Mouse (Mus musculus) intestine, embryonic 14.5 days (tissue): ENCODE results near the gene Prr3. TPM values are rescaled to one million over a fixed set of nuclear protein-coding genes. Genes with fewer than 3 reads are reported as not detected.
A peak's percentile ranks its signal among the peaks of the same experiment; 100 is the strongest.

ENCODE experiments used
- ATAC-seq: fragments of 200-750 bp; cut with Nextera tagmentation; replicated peaks from 2 replicates; pipeline ENCODE4 v1.8.0; 2017; ENCODE audit warnings: low read depth, moderate number of reproducible peaks, moderate TSS enrichment, moderate library complexity; ENCODE audit not compliant: low FRiP score, low TSS enrichment
- DNase-seq: peaks from one replicate; pipeline ENCODE4 v3.0.0-alpha.2; 2018; ENCODE audit warnings: low spot score
- H3K27ac ChIP-seq: fragments of 300-500 bp; sonication (generic); 2 replicates; pipeline ENCODE4 v1.5.1; 2014; ENCODE audit warnings: low read depth, mild to moderate bottlenecking, control low read depth
- H3K27me3 ChIP-seq: fragments of 300-500 bp; sonication (generic); replicated peaks from 2 replicates; pipeline ENCODE4 v1.6.1; 2014; ENCODE audit warnings: low read length, control low read depth; ENCODE audit not compliant: control insufficient read depth, insufficient read depth
- H3K36me3 ChIP-seq: fragments of 300-500 bp; sonication (generic); 2 replicates; pipeline ENCODE4 v1.6.1; 2014; ENCODE audit warnings: low read length, control low read depth; ENCODE audit not compliant: control insufficient read depth, insufficient read depth
- H3K4me1 ChIP-seq: fragments of 300-500 bp; sonication (generic); replicated peaks from 2 replicates; pipeline ENCODE4 v1.6.1; 2014; ENCODE audit warnings: low read length, control low read depth, mixed read lengths; ENCODE audit not compliant: control insufficient read depth, insufficient read depth
- H3K4me2 ChIP-seq: fragments of 300-500 bp; sonication (generic); 2 replicates; pipeline ENCODE4 v1.6.1; 2014; ENCODE audit warnings: low read length
- H3K4me3 ChIP-seq: fragments of 300-500 bp; sonication (generic); 2 replicates; pipeline ENCODE4 v1.5.1; 2014; ENCODE audit warnings: low read depth, low read length, control low read depth, mixed read lengths
- H3K9ac ChIP-seq: fragments of 300-500 bp; sonication (generic); 2 replicates; pipeline ENCODE4 v1.6.1; 2014; ENCODE audit warnings: mild to moderate bottlenecking, low read length
- H3K9me3 ChIP-seq: fragments of 300-500 bp; sonication (generic); 2 replicates; pipeline ENCODE4 v1.6.1; 2016; ENCODE audit warnings: low read length, control low read depth; ENCODE audit not compliant: control insufficient read depth
- WGBS: fragments of 180-500 bp; shearing (Covaris S2); extraction: QIAGEN DNeasy Blood & Tissue Kit; methylation state at CpG from one replicate; pipeline ENCODE4 v1.1.7; 2014; 5-methylcytosine and 5-hydroxymethylcytosine counted together
- polyA plus RNA-seq: library from polyadenylated mRNA; unstranded; fragments of >200 nt; fragmentation: Nextera tagmentation; extraction: Ambion mirVana; gene quantifications from 2 replicates; pipeline ENCODE4 v1.2.1, GENCODE M21; 2014

The Prr3 gene
- polyA plus RNA-seq: 25.3 and 26.1 TPM in 2 replicates

DNA sequence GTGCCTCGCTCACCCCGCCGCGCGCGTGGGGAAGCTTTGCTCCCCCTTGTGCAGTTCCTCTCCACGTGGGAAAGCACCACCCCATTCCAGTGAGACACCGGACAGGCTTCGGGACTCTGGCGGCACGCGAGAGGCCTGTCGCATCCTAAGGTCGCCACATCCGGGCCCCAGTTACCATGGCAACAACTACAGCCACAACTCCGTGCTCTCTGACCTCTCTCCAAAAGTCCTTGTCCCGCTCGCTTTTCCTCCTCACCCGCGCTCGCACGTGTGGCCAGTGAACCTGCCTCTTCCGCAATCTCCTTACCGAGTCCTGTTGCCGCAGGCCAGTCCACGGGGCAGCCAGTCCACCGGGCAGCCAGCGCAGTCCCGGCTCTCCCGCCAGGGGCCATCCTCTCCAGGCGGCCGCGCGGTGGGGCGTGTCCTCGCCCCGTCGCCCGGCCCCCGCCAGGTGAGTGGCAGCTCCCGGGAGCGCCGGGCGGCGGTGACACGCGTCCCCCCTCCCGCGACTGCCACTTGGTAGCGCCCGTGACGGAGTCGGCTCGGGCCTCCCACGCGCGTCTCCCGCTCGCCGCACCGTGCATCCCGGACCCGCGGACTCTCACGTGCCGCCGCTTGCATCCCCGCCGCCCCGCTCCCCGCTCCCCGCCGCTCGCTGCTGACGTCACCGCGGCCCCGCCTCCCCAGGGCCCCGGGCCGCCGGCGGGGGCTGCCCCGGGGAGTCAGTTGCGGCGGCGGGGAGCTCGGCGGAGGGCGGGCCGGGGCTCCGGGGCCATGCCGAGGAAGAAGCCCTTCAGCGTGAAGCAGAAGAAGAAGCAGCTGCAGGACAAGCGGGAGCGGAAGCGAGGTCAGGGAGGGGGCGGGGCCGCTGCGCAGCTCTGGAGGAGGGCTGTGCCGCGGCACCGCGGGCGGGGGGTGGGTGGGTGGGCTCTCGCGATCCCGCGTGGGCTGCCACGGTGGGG is at the start of gene Prr3, which contains the start of gene Gnl1:
Gene Prr3 (minus strand): TSS at position 836 of the 962 bp plus-strand sequence.
Gene Gnl1 (plus strand): TSS at position 451 of the 962 bp plus-strand sequence.
- H3K9ac ChIP-seq: peak within 1 kb of the TSS; percentile 74
- no peaks in the 10 kb centered on the region for H3K27me3 ChIP-seq
- ATAC-seq: peak; percentile 92
- peaks cover 15% of the 10 kb centered on the region for H3K4me1 ChIP-seq
- peak within 1 kb of the TSS; percentile 98 for H3K4me3 ChIP-seq
- WGBS: under 1% methylated on average over 100 of the region's 109 CpGs
- H3K27ac ChIP-seq: peak within 1 kb of the TSS; percentile 98
- no peaks in the 10 kb centered on the region for H3K9me3 ChIP-seq
- peak within 1 kb of the TSS; percentile 89 for H3K4me2 ChIP-seq
- H3K36me3 ChIP-seq: peaks cover 41% of the 10 kb centered on the region
- peak; percentile 99 for DNase-seq

DNA sequence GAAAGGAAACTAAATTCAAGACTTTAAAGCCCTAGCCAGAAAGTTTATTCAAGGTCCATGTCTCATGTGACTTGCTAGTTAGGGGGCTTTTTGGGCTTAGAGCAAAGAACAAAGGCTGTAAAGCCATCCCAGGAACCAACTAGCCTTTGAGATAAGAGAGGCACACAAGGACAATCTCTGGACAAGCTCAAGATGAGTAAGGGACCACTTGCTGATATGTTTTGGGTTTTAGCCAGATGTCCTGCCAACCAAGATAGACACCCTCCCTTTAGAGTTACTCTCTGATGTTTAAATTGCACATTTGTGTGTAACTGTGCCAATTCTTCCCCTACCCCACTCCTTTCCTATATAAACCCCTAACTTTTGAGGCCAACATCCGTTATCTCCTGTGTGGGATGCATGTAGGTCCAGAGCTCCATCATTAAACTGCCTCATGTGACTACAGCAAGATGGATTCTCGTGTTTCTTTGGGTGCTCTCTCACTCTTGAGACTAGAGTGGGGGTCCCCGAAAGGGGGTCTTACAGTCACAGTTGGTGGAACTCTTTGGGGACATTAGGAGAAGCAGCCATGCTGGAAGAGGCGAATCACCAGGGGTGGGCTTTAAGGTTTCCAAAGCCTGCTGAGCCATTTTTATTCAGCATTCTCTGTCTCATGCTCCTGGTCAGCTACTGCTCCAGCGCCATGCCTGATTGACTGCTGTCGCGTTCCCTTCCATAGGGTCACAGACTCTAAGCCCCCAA is 49.0 kb upstream of the Prr3 start:
- 86% methylated on average over 7 of the region's 7 CpGs for WGBS
- Histone ChIP-seq H3K27ac (no peak overlapping the region), H3K4me3 (no peak overlapping the region), H3K27me3 (no peaks in the 10 kb centered on the region), H3K36me3 (no peaks in the 10 kb centered on the region), H3K9me3 (no peaks in the 10 kb centered on the region), H3K9ac (no peak overlapping the region), H3K4me1 (peaks cover 2% of the 10 kb centered on the region; the same call in 1 of the 2 replicates), H3K4me2 (no peak overlapping the region)
- no peak for ATAC-seq
- no peak for DNase-seq

DNA sequence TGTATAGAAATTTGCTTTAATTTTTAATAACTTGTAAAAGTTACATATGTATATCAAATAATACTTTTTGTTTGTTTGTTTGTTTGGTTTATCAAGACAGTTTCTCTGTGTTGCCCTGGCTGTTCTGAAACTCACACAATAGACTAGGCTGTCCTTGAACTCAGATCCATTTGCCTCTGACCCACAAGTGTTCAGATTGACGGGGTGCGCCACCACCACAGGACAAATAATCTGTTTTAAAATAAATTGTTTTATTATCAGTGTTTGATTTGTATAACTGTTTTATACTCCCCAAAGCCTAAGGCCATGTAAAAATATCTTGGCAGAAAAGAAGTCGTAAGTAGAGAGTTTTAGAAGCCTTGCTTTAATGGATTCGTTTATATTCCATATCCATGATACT is 47.6 kb upstream of the Prr3 start:
- WGBS: 88% methylated on average over 4 of the region's 4 CpGs

DNA sequence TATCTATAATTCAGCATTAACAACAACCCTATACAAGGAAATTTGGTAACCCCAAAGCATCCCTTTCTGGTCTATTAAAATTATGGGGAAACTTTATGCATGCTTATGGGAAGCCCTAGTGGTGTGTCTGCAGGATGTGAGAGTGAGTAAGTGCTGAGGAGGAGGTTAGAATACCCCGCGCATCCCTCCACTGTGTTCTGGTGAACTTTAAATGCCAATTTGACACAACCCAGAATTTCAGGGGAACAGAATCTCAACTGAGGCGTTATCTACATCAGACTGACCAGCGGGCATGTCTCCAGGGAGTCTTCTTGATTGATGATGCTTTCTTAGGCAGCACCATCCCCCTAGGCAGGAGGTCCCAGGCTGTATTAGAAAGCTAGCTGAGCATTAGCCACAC is 45.9 kb upstream of the Prr3 start:
- Histone ChIP-seq H3K4me2 (no peak overlapping the region), H3K27ac (no peak overlapping the region), H3K9me3 (no peaks in the 10 kb centered on the region), H3K4me3 (no peak overlapping the region), H3K4me1 (peaks cover 9% of the 10 kb centered on the region; the same call in 1 of the 2 replicates), H3K36me3 (no peaks in the 10 kb centered on the region), H3K27me3 (no peaks in the 10 kb centered on the region), H3K9ac (no peak overlapping the region)
- DNase-seq (no peak), ATAC-seq (no peak)
- 40% methylated on average over 4 of the region's 4 CpGs for WGBS

More for the DNA sequence above, 47.6 kb upstream of the Prr3 start:
- DNase-seq (no peak), ATAC-seq (no peak)
- no peak overlapping the region for H3K9ac ChIP-seq
- H3K9me3 ChIP-seq: no peaks in the 10 kb centered on the region
- peaks cover 9% of the 10 kb centered on the region; the same call in 1 of the 2 replicates for H3K4me1 ChIP-seq
- no peaks in the 10 kb centered on the region for H3K36me3 ChIP-seq
- H3K27ac ChIP-seq: no peak overlapping the region
- H3K4me3 ChIP-seq: no peak overlapping the region
- no peaks in the 10 kb centered on the region for H3K27me3 ChIP-seq
- H3K4me2 ChIP-seq: no peak overlapping the region

DNA sequence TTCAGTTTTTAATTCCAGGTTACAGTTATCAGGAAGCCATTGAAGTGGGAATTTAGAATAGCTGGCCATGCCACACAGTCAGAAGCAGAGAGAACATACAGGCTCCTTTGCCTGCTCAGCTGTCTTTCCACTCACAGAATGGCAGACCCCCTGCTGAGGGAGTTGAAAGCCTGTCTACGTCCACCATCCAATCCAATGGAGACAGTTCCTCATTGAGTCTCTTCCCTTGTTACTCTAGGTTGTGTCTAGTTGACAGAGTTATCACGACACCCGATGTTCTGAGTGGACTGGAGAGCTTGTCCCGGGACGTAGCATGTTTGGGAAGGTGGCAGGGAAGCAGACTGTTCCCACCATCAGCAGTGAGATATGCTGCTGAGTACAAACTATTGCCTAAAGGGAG is 45.2 kb upstream of the Prr3 start:
- H3K9ac ChIP-seq: no peak overlapping the region
- no peak overlapping the region for H3K27ac ChIP-seq
- no peak overlapping the region for H3K4me2 ChIP-seq
- no peak for ATAC-seq
- H3K4me3 ChIP-seq: no peak overlapping the region
- H3K4me1 ChIP-seq: peaks cover 11% of the 10 kb centered on the region; the same call in 1 of the 2 replicates
- no peaks in the 10 kb centered on the region for H3K36me3 ChIP-seq
- DNase-seq: no peak
- 78% methylated on average over 5 of the region's 5 CpGs for WGBS
- no peaks in the 10 kb centered on the region for H3K27me3 ChIP-seq
- no peaks in the 10 kb centered on the region for H3K9me3 ChIP-seq

DNA sequence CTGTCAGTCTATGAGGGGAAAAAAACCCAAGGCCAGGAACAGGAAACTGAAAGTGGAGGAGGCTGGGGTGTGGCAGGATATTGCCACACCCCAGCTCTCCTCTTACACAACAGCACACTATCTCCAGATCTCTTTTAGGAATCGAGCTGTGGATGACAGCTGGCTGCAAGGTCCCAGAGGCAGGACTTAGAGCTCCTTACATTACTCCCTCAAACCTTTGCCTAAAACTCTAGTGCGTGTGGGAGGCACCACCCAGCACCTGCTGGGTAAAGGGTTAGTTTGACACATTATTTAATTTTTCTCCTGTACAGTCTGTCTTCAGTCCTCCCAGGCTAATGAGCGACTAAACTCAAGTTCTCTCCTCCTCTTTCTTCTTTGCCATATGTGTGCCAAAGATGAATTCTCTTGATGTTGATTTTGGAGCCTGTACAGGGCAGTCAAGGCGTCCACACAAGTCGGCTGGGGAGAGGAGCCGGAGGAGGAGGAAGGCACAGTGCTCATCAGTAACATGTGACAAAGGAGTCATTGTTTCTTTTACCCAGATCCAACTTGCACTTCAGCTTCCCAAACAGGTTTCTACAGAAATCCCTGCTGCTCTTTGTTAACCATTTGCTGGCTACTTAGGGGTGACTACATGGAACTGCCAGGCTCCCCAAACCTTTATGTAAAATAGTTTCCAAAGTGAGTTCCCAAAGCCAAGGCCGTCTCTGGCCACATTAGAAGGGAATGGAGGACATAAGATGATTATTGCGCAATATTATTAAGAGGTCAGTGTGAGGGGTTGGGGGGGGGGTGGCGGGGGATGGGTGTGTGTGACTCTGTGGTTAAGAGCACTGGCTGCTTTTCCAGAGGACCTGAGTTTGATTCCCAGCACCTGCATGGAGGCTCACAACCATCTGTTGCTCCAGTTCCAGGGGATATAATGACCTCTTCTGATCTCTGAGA is 43.9 kb upstream of the Prr3 start:
- Histone ChIP-seq H3K4me2 (no peak overlapping the region), H3K4me1 (peaks cover 11% of the 10 kb centered on the region; the same call in 1 of the 2 replicates), H3K27me3 (no peaks in the 10 kb centered on the region), H3K9ac (no peak overlapping the region), H3K27ac (no peak overlapping the region), H3K4me3 (no peak overlapping the region), H3K9me3 (no peaks in the 10 kb centered on the region), H3K36me3 (no peaks in the 10 kb centered on the region)
- DNase-seq (no peak), ATAC-seq (peak; percentile 44; the same call in 1 of the 2 replicates)
- WGBS: 55% methylated on average over 9 of the region's 9 CpGs

DNA sequence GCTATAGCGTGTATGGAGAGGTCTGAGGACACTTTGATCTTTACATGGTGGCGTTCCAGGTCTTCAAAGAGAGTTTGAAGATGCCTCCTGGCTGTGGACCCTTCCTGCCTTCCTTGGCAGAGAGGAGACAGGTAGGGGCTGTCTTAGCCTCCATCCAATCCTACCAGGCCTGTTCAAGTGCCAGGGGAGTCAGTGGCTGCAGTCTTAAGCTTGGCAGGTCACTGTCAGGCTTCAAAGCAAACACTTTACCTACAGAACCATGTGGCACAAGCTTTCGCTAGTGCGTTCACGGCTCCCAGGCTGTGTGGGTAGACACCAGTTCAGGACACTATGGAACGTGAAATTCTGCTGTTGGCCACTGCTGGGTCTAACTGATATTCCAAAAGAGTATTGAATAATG is 42.9 kb upstream of the Prr3 start:
- no peak for DNase-seq
- Histone ChIP-seq H3K4me3 (no peak overlapping the region), H3K36me3 (no peaks in the 10 kb centered on the region), H3K4me1 (peaks cover 11% of the 10 kb centered on the region; the same call in 1 of the 2 replicates), H3K4me2 (no peak overlapping the region), H3K27ac (no peak overlapping the region), H3K9ac (no peak overlapping the region), H3K9me3 (no peaks in the 10 kb centered on the region), H3K27me3 (no peaks in the 10 kb centered on the region)
- 87% methylated on average over 6 of the region's 6 CpGs for WGBS
- ATAC-seq: no peak

DNA sequence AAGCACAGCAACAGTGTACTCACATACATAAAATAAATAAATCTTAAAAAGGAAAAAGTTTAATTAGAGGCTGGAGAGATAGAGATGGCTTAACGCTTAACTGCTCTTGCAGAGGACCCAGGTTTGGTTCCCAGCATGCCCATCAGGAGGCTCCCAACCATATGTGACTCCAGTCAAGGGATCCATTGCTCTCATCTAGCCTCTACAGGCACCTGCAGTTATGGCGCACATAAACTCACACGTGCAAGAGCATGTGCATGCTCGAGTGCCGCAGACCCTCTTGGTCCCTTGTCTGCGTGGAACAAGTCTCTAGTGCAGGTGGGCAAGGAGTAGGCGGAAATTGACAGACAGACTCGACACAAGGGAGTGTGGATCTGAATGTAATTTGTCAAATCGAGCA is 42.1 kb upstream of the Prr3 start:
- 91% methylated on average over 9 of the region's 9 CpGs for WGBS
- ATAC-seq: no peak
- no peak overlapping the region for H3K27ac ChIP-seq

More for the DNA sequence above, 42.1 kb upstream of the Prr3 start:
- no peak overlapping the region for H3K4me3 ChIP-seq
- no peak for DNase-seq
- no peaks in the 10 kb centered on the region for H3K9me3 ChIP-seq
- H3K9ac ChIP-seq: no peak overlapping the region
- peaks cover 11% of the 10 kb centered on the region; the same call in 1 of the 2 replicates for H3K4me1 ChIP-seq
- no peak overlapping the region for H3K4me2 ChIP-seq
- H3K27me3 ChIP-seq: no peaks in the 10 kb centered on the region
- no peaks in the 10 kb centered on the region for H3K36me3 ChIP-seq
